In the genomic region with DNA sequence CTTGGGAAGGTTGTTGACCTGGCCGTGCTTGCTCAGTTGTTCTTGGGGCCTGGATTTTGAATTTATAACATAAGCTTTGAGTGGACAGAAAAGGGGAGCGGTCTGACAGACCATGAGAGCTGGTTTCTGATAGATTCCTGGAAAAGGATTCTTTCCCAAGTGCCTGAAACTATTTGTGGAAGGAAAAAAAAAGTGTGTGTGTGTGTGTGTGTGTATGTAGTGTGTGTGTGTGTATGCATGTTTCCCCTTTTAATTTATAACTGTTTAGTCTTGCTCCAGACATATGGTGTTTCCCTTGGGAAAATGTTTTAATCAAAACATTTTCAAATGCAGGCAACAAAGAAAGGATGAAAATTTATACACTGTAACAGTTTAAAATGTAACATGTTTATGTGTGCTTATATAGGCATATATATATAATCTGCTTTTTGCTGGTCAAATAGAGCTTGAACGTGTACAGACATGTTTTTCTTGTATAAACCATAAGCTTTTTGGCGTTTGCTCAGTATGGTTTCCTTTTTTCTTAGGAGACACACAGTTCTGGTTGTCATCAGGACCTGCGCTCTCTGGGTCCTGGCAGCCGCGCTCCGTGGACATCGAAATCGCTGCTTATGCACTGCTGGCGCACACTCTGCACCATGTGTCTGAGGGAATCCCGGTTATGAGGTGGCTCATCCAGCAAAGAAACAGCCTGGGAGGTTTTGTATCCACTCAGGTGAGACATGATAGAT, we compare ENCODE assay signal across 28 mouse cellular contexts.
DNase-seq lines count a peak whose midpoint lies in the region; ATAC-seq lines count a peak whose summit lies in the region.
"Had no signal": no experiment of that assay in that cellular context is flagged by ENCODE, and none has a peak within 500 bp of the region (broad histone marks: within the 10 kb centered on the region; RNA-seq: fewer than 3 reads in every experiment).

No protein-coding gene starts in this region.

- 77% methylated on average over 12 of the region's 12 CpGs for WGBS in kidney, embryonic 15.5 days
- WGBS in lung, embryonic 15.5 days, result 77% methylated on average over 12 of the region's 12 CpGs
- WGBS in intestine, embryonic 15.5 days, result 44% methylated on average over 12 of the region's 12 CpGs
- WGBS in stomach, embryonic 15.5 days, result 53% methylated on average over 12 of the region's 12 CpGs

- H3K36me3 ChIP-seq in kidney, embryonic 15.5 days, result no peaks in the 10 kb centered on the region
- H3K36me3 ChIP-seq in lung, embryonic 15.5 days, result no peaks in the 10 kb centered on the region; the same call in 1 of the 2 replicates
- H3K36me3 ChIP-seq in intestine, embryonic 15.5 days, result no peaks in the 10 kb centered on the region
- H3K36me3 ChIP-seq in stomach, embryonic 15.5 days, result no peaks in the 10 kb centered on the region
- H3K36me3 ChIP-seq: heart, embryonic 10.5 days; heart, embryonic 15.5 days; hindbrain, embryonic 12.5 days; limb, embryonic 10.5 days; limb, embryonic 15.5 days had no signal

- DNase-seq in kidney, postnatal 36 days, result no peak
- no peak for DNase-seq in lung, postnatal 25 days (ENCODE audit: low spot score)
- DNase-seq in embryo, embryonic 11 days, result no peak
- DNase-seq: adrenal gland, postnatal 25 days; B cell, adult 2 months; cerebellum, adult 18-20 months; cerebellum, postnatal 25 days; gastrocnemius, postnatal 14 days; heart, adult 11 months; kidney, adult 2 months; kidney, postnatal 25 days; right cerebral cortex, postnatal 25 days had no signal

- H3K27me3 ChIP-seq in kidney, embryonic 15.5 days, result no peaks in the 10 kb centered on the region
- no peaks in the 10 kb centered on the region for H3K27me3 ChIP-seq in lung, embryonic 15.5 days
- H3K27me3 ChIP-seq in intestine, embryonic 15.5 days (replicated peaks), result no peaks in the 10 kb centered on the region
- no peaks in the 10 kb centered on the region for H3K27me3 ChIP-seq in stomach, embryonic 15.5 days (replicated peaks)
- H3K27me3 ChIP-seq: heart, embryonic 15.5 days; hindbrain, embryonic 12.5 days; limb, embryonic 15.5 days had no signal

- no peak overlapping the region for H3K9ac ChIP-seq in kidney, embryonic 15.5 days
- no peak overlapping the region for H3K9ac ChIP-seq in lung, embryonic 15.5 days
- H3K9ac ChIP-seq in intestine, embryonic 15.5 days, result no peak overlapping the region
- H3K9ac ChIP-seq in stomach, embryonic 15.5 days, result no peak overlapping the region
- H3K9ac ChIP-seq: heart, embryonic 15.5 days; hindbrain, embryonic 12.5 days; limb, embryonic 15.5 days; liver, embryonic 14.5 days had no signal

- ATAC-seq in kidney, embryonic 15.5 days (replicated peaks; ENCODE audit: low FRiP score), result no peak
- ATAC-seq in lung, embryonic 15.5 days (ENCODE audit: borderline replicate concordance, extremely low read depth, low FRiP score, low TSS enrichment), result peak; percentile 52; the same call in 1 of the 2 replicates
- ATAC-seq in intestine, embryonic 15.5 days, result peak; percentile 74
- peak; percentile 35; the same call in 1 of the 2 replicates for ATAC-seq in stomach, embryonic 15.5 days (ENCODE audit: insufficient read depth, low FRiP score, low read depth)
- no peak for ATAC-seq in erythroblast, adult 5-6 weeks (replicated peaks; ENCODE audit: low FRiP score, poor library complexity, severe bottlenecking)
- ATAC-seq: forebrain, embryonic 14.5 days; hindbrain, postnatal 0 days; lung, postnatal 0 days; midbrain, embryonic 16.5 days had no signal

- no peak overlapping the region for H3K4me3 ChIP-seq in kidney, embryonic 15.5 days (replicated peaks)
- H3K4me3 ChIP-seq in lung, embryonic 15.5 days, result no peak overlapping the region
- no peak overlapping the region for H3K4me3 ChIP-seq in intestine, embryonic 15.5 days (replicated peaks)
- no peak overlapping the region for H3K4me3 ChIP-seq in stomach, embryonic 15.5 days (replicated peaks)
- H3K4me3 ChIP-seq: heart, embryonic 10.5 days; heart, embryonic 15.5 days; hindbrain, embryonic 12.5 days; layer of hippocampus, adult 2 months; limb, embryonic 10.5 days; limb, embryonic 15.5 days had no signal

- no peak overlapping the region for H3K4me2 ChIP-seq in kidney, embryonic 15.5 days
- H3K4me2 ChIP-seq in lung, embryonic 15.5 days, result no peak overlapping the region
- no peak overlapping the region for H3K4me2 ChIP-seq in intestine, embryonic 15.5 days (replicated peaks)
- H3K4me2 ChIP-seq in stomach, embryonic 15.5 days, result no peak overlapping the region
- H3K4me2 ChIP-seq: heart, embryonic 15.5 days; hindbrain, embryonic 12.5 days; limb, embryonic 15.5 days had no signal

- 0 out of 2 replicates have a peak, but pooled peaks cover 2% of the 10 kb centered on the region for H3K4me1 ChIP-seq in kidney, embryonic 15.5 days
- no peaks in the 10 kb centered on the region for H3K4me1 ChIP-seq in lung, embryonic 15.5 days
- no peaks in the 10 kb centered on the region for H3K4me1 ChIP-seq in intestine, embryonic 15.5 days (replicated peaks)
- H3K4me1 ChIP-seq in stomach, embryonic 15.5 days, result no peaks in the 10 kb centered on the region
- H3K4me1 ChIP-seq: heart, embryonic 10.5 days; heart, embryonic 15.5 days; hindbrain, embryonic 12.5 days; limb, embryonic 10.5 days; limb, embryonic 15.5 days had no signal

- H3K27ac ChIP-seq in kidney, embryonic 15.5 days, result 0 out of 2 replicates have a peak overlapping the region, but pooled peaks have one; percentile 18
- no peak overlapping the region for H3K27ac ChIP-seq in lung, embryonic 15.5 days
- peak overlapping the region; percentile 66 for H3K27ac ChIP-seq in intestine, embryonic 15.5 days
- peak overlapping the region; percentile 69; the same call in 1 of the 2 replicates for H3K27ac ChIP-seq in stomach, embryonic 15.5 days
- H3K27ac ChIP-seq: heart, embryonic 10.5 days; heart, embryonic 15.5 days; hindbrain, embryonic 12.5 days; hindbrain, postnatal 0 days; layer of hippocampus, adult 2 months; limb, embryonic 10.5 days; limb, embryonic 15.5 days; liver, embryonic 14.5 days had no signal

- no peaks in the 10 kb centered on the region for H3K9me3 ChIP-seq in kidney, embryonic 15.5 days (replicated peaks)
- peaks cover 2% of the 10 kb centered on the region; the same call in 1 of the 2 replicates for H3K9me3 ChIP-seq in lung, embryonic 15.5 days
- H3K9me3 ChIP-seq in intestine, embryonic 15.5 days, result no peaks in the 10 kb centered on the region
- no peaks in the 10 kb centered on the region for H3K9me3 ChIP-seq in stomach, embryonic 15.5 days
- H3K9me3 ChIP-seq: heart, embryonic 15.5 days; hindbrain, embryonic 12.5 days; limb, embryonic 15.5 days had no signal

Comparison
In these comparisons a context has a peak if more than half of its experiments do, and no peak if none do; other contexts are left out.
1. ATAC-seq: peak in lung, embryonic 15.5 days (single experiment), intestine, embryonic 15.5 days (single experiment) and stomach, embryonic 15.5 days (single experiment); none in kidney, embryonic 15.5 days (single experiment) and erythroblast, adult 5-6 weeks (single experiment).